Mouse (Mus musculus): Measurements from ENCODE around the gene Gm14326. TPM values are rescaled to one million over a fixed set of nuclear protein-coding genes. Genes with fewer than 3 reads are reported as not detected.

Gm14326 gene
- polyA plus RNA-seq, 1 experiment from 2014 or later: 19.1 TPM

Other genes starting within 250 kb of the Gm14326 start
- gene Gm14322, start 198.0 kb downstream of the Gm14326 start, polyA plus RNA-seq (2015; fragmentation: Nextera tagmentation; extraction: Ambion mirVana): 11.9 and 13.4 TPM in 2 replicates
- 36.4 and 41.8 TPM in 2 replicates for gene Gm14325, start 117.0 kb downstream of the Gm14326 start, polyA plus RNA-seq (2015; fragmentation: Nextera tagmentation; extraction: Ambion mirVana)
- 5.2 and 6.0 TPM in 2 replicates for gene Gm14327, start 60.2 kb downstream of the Gm14326 start, polyA plus RNA-seq (2015; fragmentation: Nextera tagmentation; extraction: Ambion mirVana)
- gene Zfp972, start 31.7 kb downstream of the Gm14326 start, polyA plus RNA-seq (2015; fragmentation: Nextera tagmentation; extraction: Ambion mirVana): 0.54 and 0.55 TPM in 2 replicates
- gene Zfp971, start 66.0 kb upstream of the Gm14326 start, polyA plus RNA-seq (2015; fragmentation: Nextera tagmentation; extraction: Ambion mirVana): 12.8 and 13.9 TPM in 2 replicates
- 20.5 and 20.6 TPM in 2 replicates for gene Zfp931, start 121.2 kb upstream of the Gm14326 start, polyA plus RNA-seq (2015; fragmentation: Nextera tagmentation; extraction: Ambion mirVana)
- gene Phactr3, start 161.7 kb upstream of the Gm14326 start, polyA plus RNA-seq (2015; fragmentation: Nextera tagmentation; extraction: Ambion mirVana): 0.70 and 0.87 TPM in 2 replicates